Mouse (Mus musculus) left cerebral cortex, postnatal 14 days (tissue): ENCODE measurements around the gene Aagab. TPM values are rescaled to one million over a fixed set of nuclear protein-coding genes. Genes with fewer than 3 reads are reported as not detected.

ENCODE experiments used
- total RNA-seq, 2 experiments: library from RNA; stranded (reverse); gene quantifications; 2 replicates each; pipeline ENCODE4 v1.2.3; 2021

The Aagab gene
- total RNA-seq, 2 experiments from 2014 or later, result 44.2 to 46.5 TPM

Other genes with a start within 250 kb of the Aagab start
- gene Map2k5, start 224.8 kb upstream of the Aagab start, total RNA-seq, result 10 to 100 TPM; 30.8 to 31.2 TPM
- 10 to 100 TPM; 26.4 to 32.4 TPM for gene 2300009A05Rik, start 203.4 kb upstream of the Aagab start, total RNA-seq
- under 1 TPM in 1 of 2 experiments, not detected in 1; 0.19 TPM for gene Iqch, start 167 bp upstream of the Aagab start, total RNA-seq
- gene Smad3, start 155.3 kb downstream of the Aagab start, total RNA-seq, result 10 to 100 TPM; 36.9 to 38.3 TPM